Mouse (Mus musculus) thymus, postnatal 25 days (tissue): ENCODE measurements around the gene Acox3.

Experiments used
- DNase-seq: peaks from one replicate; pipeline ENCODE4 v3.0.0; 2022

Gene Acox3

GRCm38 (mm10) chr5:35611900-35612299, 29.1 kb downstream of the Acox3 start:
- no peak for DNase-seq

- no peak for DNase-seq
Measured at GRCm38 (mm10) chr5:35612722-35613121, 29.9 kb downstream of the Acox3 start.

GRCm38 (mm10) chr5:35616943-35617342, 34.1 kb downstream of the Acox3 start:
- no peak for DNase-seq

GRCm38 (mm10) chr5:35621114-35621513, 38.3 kb downstream of the Acox3 start:
- no peak for DNase-seq

- DNase-seq = no peak
Measured at GRCm38 (mm10) chr5:35623831-35624230, 41.0 kb downstream of the Acox3 start.

GRCm38 (mm10) chr5:35624751-35625239, 42.0 kb downstream of the Acox3 start:
- DNase-seq = no peak

- no peak for DNase-seq
Measured at GRCm38 (mm10) chr5:35626408-35626807, 43.6 kb downstream of the Acox3 start.

GRCm38 (mm10) chr5:35627307-35627840, 44.5 kb downstream of the Acox3 start:
- no peak for DNase-seq

GRCm38 (mm10) chr5:35628685-35629084, 45.8 kb downstream of the Acox3 start:
- no peak for DNase-seq

GRCm38 (mm10) chr5:35629333-35629732, 46.5 kb downstream of the Acox3 start:
- no peak for DNase-seq

- DNase-seq = no peak
Measured at GRCm38 (mm10) chr5:35630706-35631105, 47.9 kb downstream of the Acox3 start.

- DNase-seq = no peak
Measured at GRCm38 (mm10) chr5:35631224-35631623, 48.4 kb downstream of the Acox3 start.

GRCm38 (mm10) chr5:35631755-35632154, 48.9 kb downstream of the Acox3 start:
- DNase-seq = no peak

GRCm38 (mm10) chr5:35632841-35633240, 50.0 kb downstream of the Acox3 start:
- no peak for DNase-seq

GRCm38 (mm10) chr5:35636016-35636415, 53.2 kb downstream of the Acox3 start:
- no peak for DNase-seq

GRCm38 (mm10) chr5:35641961-35642584, 59.2 kb downstream of the Acox3 start:
- DNase-seq = no peak

GRCm38 (mm10) chr5:35643401-35644048, 60.7 kb downstream of the Acox3 start:
- DNase-seq = no peak

GRCm38 (mm10) chr5:35644082-35644481, 61.2 kb downstream of the Acox3 start:
- no peak for DNase-seq

GRCm38 (mm10) chr5:35645938-35646493, 63.2 kb downstream of the Acox3 start:
- no peak for DNase-seq

GRCm38 (mm10) chr5:35646927-35647326, 64.1 kb downstream of the Acox3 start:
- no peak for DNase-seq

GRCm38 (mm10) chr5:35647562-35647961, 64.7 kb downstream of the Acox3 start:
- no peak for DNase-seq

- no peak for DNase-seq
Measured at GRCm38 (mm10) chr5:35648230-35648629, 65.4 kb downstream of the Acox3 start.

GRCm38 (mm10) chr5:35652319-35652718, 69.5 kb downstream of the Acox3 start:
- DNase-seq = no peak

GRCm38 (mm10) chr5:35652872-35653271, 70.0 kb downstream of the Acox3 start:
- DNase-seq = no peak
